Mouse (Mus musculus) adrenal gland, adult (tissue): ENCODE data around the gene Maats1.

Experiments
- DNase-seq, 2 experiments: peaks; one replicate each; pipeline ENCODE4 v3.0.0; 2022 to 2023; ENCODE audit warnings: low spot score in 1 of 2; ENCODE audit not compliant: inconsistent age in 2 of 2

Gene Maats1

GRCm38 (mm10) chr16:38298410-38298809 is 43.5 kb downstream of the Maats1 start:
- no peak for DNase-seq

- DNase-seq, result peak; percentile 43 to 72
Observed at GRCm38 (mm10) chr16:38295349-38295930, 46.5 kb downstream of the Maats1 start.

GRCm38 (mm10) chr16:38294685-38295348 is 47.1 kb downstream of the Maats1 start, which contains the start of gene Nr1i2:
TSS of gene Nr1i2 (minus strand) at chr16:38294824.
- no peak for DNase-seq

GRCm38 (mm10) chr16:38290151-38290550 is 51.8 kb downstream of the Maats1 start:
- DNase-seq, result peak; percentile 72 to 80

GRCm38 (mm10) chr16:38288851-38289250 is 53.1 kb downstream of the Maats1 start:
- DNase-seq, result no peak

GRCm38 (mm10) chr16:38287762-38288161 is 54.2 kb downstream of the Maats1 start:
- DNase-seq, result no peak

GRCm38 (mm10) chr16:38287357-38287756 is 54.6 kb downstream of the Maats1 start:
- DNase-seq, result no peak

- DNase-seq, result no peak
Observed at GRCm38 (mm10) chr16:38286541-38286940, 55.4 kb downstream of the Maats1 start.

- peak in 1 of 2 experiments; percentile 71 for DNase-seq
Observed at GRCm38 (mm10) chr16:38285801-38286200, 56.1 kb downstream of the Maats1 start.

- no peak for DNase-seq
Observed at GRCm38 (mm10) chr16:38283300-38283699, 58.6 kb downstream of the Maats1 start.

GRCm38 (mm10) chr16:38282559-38283160 is 59.3 kb downstream of the Maats1 start:
- DNase-seq, result no peak

GRCm38 (mm10) chr16:38280951-38281350 is 61.0 kb downstream of the Maats1 start:
- no peak for DNase-seq

GRCm38 (mm10) chr16:38279794-38280193 is 62.1 kb downstream of the Maats1 start:
- no peak for DNase-seq

GRCm38 (mm10) chr16:38274737-38275136 is 67.2 kb downstream of the Maats1 start:
- DNase-seq, result no peak

GRCm38 (mm10) chr16:38272483-38272882 is 69.5 kb downstream of the Maats1 start:
- no peak for DNase-seq

GRCm38 (mm10) chr16:38271601-38272000 is 70.3 kb downstream of the Maats1 start:
- DNase-seq, result no peak

GRCm38 (mm10) chr16:38255927-38256326 is 86.0 kb downstream of the Maats1 start:
- DNase-seq, result no peak

GRCm38 (mm10) chr16:38255107-38255506 is 86.8 kb downstream of the Maats1 start:
- no peak for DNase-seq

- DNase-seq, result peak in 1 of 2 experiments; percentile 34
Observed at GRCm38 (mm10) chr16:38254001-38254400, 87.9 kb downstream of the Maats1 start.

GRCm38 (mm10) chr16:38250467-38250866 is 91.5 kb downstream of the Maats1 start:
- DNase-seq, result no peak

GRCm38 (mm10) chr16:38248331-38248961 is 93.5 kb downstream of the Maats1 start:
- no peak for DNase-seq
